Mouse (Mus musculus) E14TG2a.4 (cell line): ENCODE measurements around the gene Etl4.

Experiments
- H3K27me3 ChIP-seq: 2 replicates; pipeline ENCODE4 v1.6.1; 2014; ENCODE audit warnings: low read length, control low read depth; ENCODE audit not compliant: insufficient read depth
- H3K36me3 ChIP-seq: 2 replicates; pipeline ENCODE4 v1.6.1; 2014; ENCODE audit warnings: low read length, control low read depth; ENCODE audit not compliant: insufficient read depth
- H3K4me1 ChIP-seq: replicated peaks from 2 replicates; pipeline ENCODE4 v1.6.1; 2014; ENCODE audit warnings: low read depth, low read length, control low read depth
- H3K4me3 ChIP-seq: replicated peaks from 2 replicates; pipeline ENCODE4 v1.5.1; 2014; ENCODE audit warnings: mild to moderate bottlenecking, low read length
- H3K9me3 ChIP-seq: 2 replicates; pipeline ENCODE4 v1.6.1; 2014; ENCODE audit warnings: low read length, control low read depth
- CTCF ChIP-seq: conservative IDR thresholded peaks from 2 replicates; pipeline ENCODE4 v1.5.1; 2014; ENCODE audit warnings: low read length
- NANOG ChIP-seq: IDR thresholded peaks from 2 replicates; pipeline ENCODE4 v1.6.1; 2014; ENCODE audit warnings: borderline replicate concordance, low read length, mixed read lengths
- POU5F1 ChIP-seq: IDR thresholded peaks from 2 replicates; pipeline ENCODE4 v1.6.1; 2014; ENCODE audit warnings: low read length, borderline replicate concordance

Etl4 gene

GRCm38 (mm10) chr2:20776171-20776704 is 866.7 kb downstream of the Etl4 start:
- no peak overlapping the region for H3K4me3 ChIP-seq
- H3K4me1 ChIP-seq, result peaks cover 74% of the 10 kb centered on the region
- TF ChIP-seq POU5F1 (no peak), NANOG (no peak)
- H3K36me3 ChIP-seq, result peaks cover 92% of the 10 kb centered on the region
- H3K27me3 ChIP-seq, result no peaks in the 10 kb centered on the region
- no peaks in the 10 kb centered on the region for H3K9me3 ChIP-seq

- TF ChIP-seq CTCF (peak; percentile 39), NANOG (no peak)
- no peaks in the 10 kb centered on the region for H3K9me3 ChIP-seq
- peaks cover 87% of the 10 kb centered on the region for H3K36me3 ChIP-seq
- no peaks in the 10 kb centered on the region for H3K27me3 ChIP-seq
- H3K4me3 ChIP-seq, result no peak overlapping the region
- H3K4me1 ChIP-seq, result peaks cover 70% of the 10 kb centered on the region
These were observed 868.4 kb downstream of the Etl4 start for GRCm38 (mm10) chr2:20777931-20778330.

GRCm38 (mm10) chr2:20779484-20780381 is 870.2 kb downstream of the Etl4 start:
- TF ChIP-seq POU5F1, result no peak
- no peak for TF ChIP-seq NANOG
- TF ChIP-seq CTCF, result peak; percentile 85
- H3K36me3 ChIP-seq, result peaks cover 88% of the 10 kb centered on the region
- H3K9me3 ChIP-seq, result no peaks in the 10 kb centered on the region
- H3K4me1 ChIP-seq, result peaks cover 59% of the 10 kb centered on the region
- H3K4me3 ChIP-seq, result no peak overlapping the region
- H3K27me3 ChIP-seq, result no peaks in the 10 kb centered on the region

GRCm38 (mm10) chr2:20801236-20801890 is 891.8 kb downstream of the Etl4 start:
- no peaks in the 10 kb centered on the region for H3K9me3 ChIP-seq
- TF ChIP-seq NANOG (no peak), CTCF (no peak), POU5F1 (no peak)
- no peaks in the 10 kb centered on the region for H3K27me3 ChIP-seq

GRCm38 (mm10) chr2:20811506-20811905 is 901.9 kb downstream of the Etl4 start:
- Histone ChIP-seq H3K36me3 (peaks cover 51% of the 10 kb centered on the region), H3K9me3 (peaks cover 22% of the 10 kb centered on the region), H3K4me3 (no peak overlapping the region), H3K27me3 (no peaks in the 10 kb centered on the region), H3K4me1 (no peaks in the 10 kb centered on the region)
- TF ChIP-seq NANOG (no peak), CTCF (no peak), POU5F1 (no peak)

More at GRCm38 (mm10) chr2:20801236-20801890, 891.8 kb downstream of the Etl4 start:
- Histone ChIP-seq H3K36me3 (peaks cover 94% of the 10 kb centered on the region), H3K4me1 (0 out of 2 replicates have a peak, but pooled peaks cover 4% of the 10 kb centered on the region), H3K4me3 (no peak overlapping the region)

GRCm38 (mm10) chr2:20813986-20814385 is 904.4 kb downstream of the Etl4 start:
- TF ChIP-seq CTCF (peak; percentile 83), NANOG (no peak)
- no peaks in the 10 kb centered on the region for H3K27me3 ChIP-seq
- H3K9me3 ChIP-seq, result peaks cover 22% of the 10 kb centered on the region
- H3K4me3 ChIP-seq, result no peak overlapping the region
- no peaks in the 10 kb centered on the region for H3K4me1 ChIP-seq
- peaks cover 26% of the 10 kb centered on the region for H3K36me3 ChIP-seq

GRCm38 (mm10) chr2:20818226-20818625 is 908.6 kb downstream of the Etl4 start:
- Histone ChIP-seq H3K9me3 (peaks cover 39% of the 10 kb centered on the region), H3K4me3 (no peak overlapping the region), H3K36me3 (no peaks in the 10 kb centered on the region), H3K27me3 (no peaks in the 10 kb centered on the region), H3K4me1 (no peaks in the 10 kb centered on the region)
- TF ChIP-seq NANOG (no peak), CTCF (no peak), POU5F1 (no peak)

- no peaks in the 10 kb centered on the region for H3K36me3 ChIP-seq
- peaks cover 14% of the 10 kb centered on the region for H3K9me3 ChIP-seq
- H3K4me1 ChIP-seq, result no peaks in the 10 kb centered on the region
- no peak overlapping the region for H3K4me3 ChIP-seq
- no peak for TF ChIP-seq POU5F1
- no peak for TF ChIP-seq CTCF
- no peak for TF ChIP-seq NANOG
- H3K27me3 ChIP-seq, result no peaks in the 10 kb centered on the region
These were observed 916.7 kb downstream of the Etl4 start for GRCm38 (mm10) chr2:20826258-20826657.

GRCm38 (mm10) chr2:20830882-20831281 is 921.3 kb downstream of the Etl4 start:
- H3K4me1 ChIP-seq, result no peaks in the 10 kb centered on the region
- no peak overlapping the region for H3K4me3 ChIP-seq
- no peaks in the 10 kb centered on the region for H3K27me3 ChIP-seq
- H3K36me3 ChIP-seq, result no peaks in the 10 kb centered on the region
- no peak for TF ChIP-seq CTCF
- no peak for TF ChIP-seq NANOG
- TF ChIP-seq POU5F1, result no peak
- H3K9me3 ChIP-seq, result peaks cover 30% of the 10 kb centered on the region
